Mouse (Mus musculus): Measurements from ENCODE around the gene Rbm47.

GRCm38 (mm10) chr5:66032826-66033225 is 140.1 kb downstream of the Rbm47 start:
- TF ChIP-seq POLR2A (IDR thresholded peaks at IDR 0.05; ENCODE audit: insufficient read depth, low read depth, low read length) (no peak), CTCF (IDR thresholded peaks at IDR 0.05) (no peak), EP300 (IDR thresholded peaks at IDR 0.05; ENCODE audit: insufficient read depth, low read depth, low read length) (no peak)

Data from heart, adult 2 months (tissue).